Mouse (Mus musculus): Measurements from ENCODE around the gene Lce3b.

The Lce3b gene

DNA sequence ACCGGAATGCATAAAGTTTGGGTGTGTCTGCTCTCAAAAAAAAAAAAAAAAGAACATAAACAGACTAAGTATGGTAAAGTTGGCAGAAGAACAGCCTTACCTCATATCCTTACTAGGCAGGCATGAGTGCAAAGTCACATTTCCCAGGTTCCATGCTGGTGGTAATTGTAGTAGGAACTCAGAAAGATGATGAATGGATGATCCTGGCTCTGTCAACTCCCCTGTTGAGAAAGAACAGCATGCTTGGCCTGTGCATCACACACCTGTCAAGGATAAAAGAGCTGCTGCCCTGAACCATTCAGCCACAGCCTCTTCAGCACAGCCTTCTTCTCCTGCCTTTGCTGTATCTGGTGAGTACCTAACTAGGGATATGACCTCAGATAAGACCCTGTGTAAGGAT, 11.4 kb downstream of the Lce3b start, which contains the start of gene Lce3c:
TSS of gene Lce3c (plus strand) at position 301 of the 400 bp plus-strand sequence.
- Histone ChIP-seq H3K4me3 (replicated peaks; ENCODE audit: low read length) (no peak within 1 kb of the TSS), H3K27me3 (ENCODE audit: insufficient read depth, low read length) (no peaks in the 10 kb centered on the region), H3K4me1 (replicated peaks; ENCODE audit: low read depth, low read length) (no peaks in the 10 kb centered on the region), H3K9me3 (ENCODE audit: low read length) (no peaks in the 10 kb centered on the region), H3K36me3 (ENCODE audit: insufficient read depth, low read length) (no peaks in the 10 kb centered on the region)
- TF ChIP-seq CTCF (conservative IDR thresholded peaks at IDR 0.05; ENCODE audit: low read length) (no peak), NANOG (IDR thresholded peaks at IDR 0.05; ENCODE audit: borderline replicate concordance, low read length) (no peak), POU5F1 (IDR thresholded peaks at IDR 0.05; ENCODE audit: borderline replicate concordance, low read length) (no peak)

DNA sequence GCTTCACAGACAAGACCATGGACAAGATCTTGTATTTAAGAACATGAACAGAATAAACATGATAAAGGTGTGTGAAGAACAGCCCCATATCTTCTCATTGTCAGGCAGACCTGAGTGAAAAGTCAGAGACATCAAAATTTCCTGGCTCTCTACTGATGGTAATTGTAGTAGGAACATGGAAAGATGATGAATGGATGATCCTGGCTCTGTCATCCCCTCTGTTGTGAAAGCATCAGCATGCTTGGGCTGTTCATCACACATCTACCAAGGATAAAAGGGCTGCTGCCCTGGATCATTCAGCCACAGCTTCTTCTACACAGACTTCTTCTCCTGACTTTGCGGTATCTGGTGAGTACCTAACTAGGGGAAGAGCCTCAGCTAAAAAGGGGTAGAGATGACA, 24.3 kb downstream of the Lce3b start, which contains the start of gene Lce3d:
TSS of gene Lce3d (plus strand) at position 301 of the 400 bp plus-strand sequence.
- no peaks in the 10 kb centered on the region for H3K36me3 ChIP-seq (ENCODE audit: insufficient read depth, low read length)

GRCm38 (mm10) chr3:92966761-92967160, 34.0 kb downstream of the Lce3b start, which contains the start of gene Lce3e:
Lce3e (plus strand) TSS chr3:92967061.
- TF ChIP-seq POU5F1 (IDR thresholded peaks at IDR 0.05; ENCODE audit: borderline replicate concordance, low read length): no peak
- no peak for TF ChIP-seq NANOG (IDR thresholded peaks at IDR 0.05; ENCODE audit: borderline replicate concordance, low read length)
- TF ChIP-seq CTCF (conservative IDR thresholded peaks at IDR 0.05; ENCODE audit: low read length): no peak
- Histone ChIP-seq H3K9me3 (ENCODE audit: low read length) (peaks cover 10% of the 10 kb centered on the region; the same call in 1 of the 2 replicates), H3K36me3 (ENCODE audit: insufficient read depth, low read length) (no peaks in the 10 kb centered on the region), H3K4me1 (replicated peaks; ENCODE audit: low read depth, low read length) (no peaks in the 10 kb centered on the region), H3K4me3 (replicated peaks; ENCODE audit: low read length) (no peak within 1 kb of the TSS), H3K27me3 (ENCODE audit: insufficient read depth, low read length) (no peaks in the 10 kb centered on the region)

More for the DNA sequence above, 24.3 kb downstream of the Lce3b start, which contains the start of gene Lce3d:
- TF ChIP-seq CTCF (conservative IDR thresholded peaks at IDR 0.05; ENCODE audit: low read length): no peak
- TF ChIP-seq NANOG (IDR thresholded peaks at IDR 0.05; ENCODE audit: borderline replicate concordance, low read length): no peak
- TF ChIP-seq POU5F1 (IDR thresholded peaks at IDR 0.05; ENCODE audit: borderline replicate concordance, low read length): no peak
- H3K4me3 ChIP-seq (replicated peaks; ENCODE audit: low read length): no peak within 1 kb of the TSS
- H3K27me3 ChIP-seq (ENCODE audit: insufficient read depth, low read length): no peaks in the 10 kb centered on the region
- H3K4me1 ChIP-seq (replicated peaks; ENCODE audit: low read depth, low read length): no peaks in the 10 kb centered on the region
- no peaks in the 10 kb centered on the region for H3K9me3 ChIP-seq (ENCODE audit: low read length)

- no peaks in the 10 kb centered on the region for H3K9me3 ChIP-seq (ENCODE audit: low read length)
- H3K4me3 ChIP-seq (replicated peaks; ENCODE audit: low read length): no peak overlapping the region
- TF ChIP-seq NANOG (IDR thresholded peaks at IDR 0.05; ENCODE audit: borderline replicate concordance, low read length): no peak
- TF ChIP-seq POU5F1 (IDR thresholded peaks at IDR 0.05; ENCODE audit: borderline replicate concordance, low read length): no peak
- TF ChIP-seq CTCF (conservative IDR thresholded peaks at IDR 0.05; ENCODE audit: low read length): no peak
- H3K36me3 ChIP-seq (ENCODE audit: insufficient read depth, low read length): no peaks in the 10 kb centered on the region
- H3K4me1 ChIP-seq (replicated peaks; ENCODE audit: low read depth, low read length): no peaks in the 10 kb centered on the region
- H3K27me3 ChIP-seq (ENCODE audit: insufficient read depth, low read length): no peaks in the 10 kb centered on the region
Measured at GRCm38 (mm10) chr3:92978484-92978883, 45.7 kb downstream of the Lce3b start.

Data from E14TG2a.4 (cell line).